In genomic region chr12:32531216-32531615, GRCm38 (mm10) we compare ENCODE assay signal across 26 mouse cellular contexts.
"Had no signal": no experiment of that assay in that cellular context is flagged by ENCODE, and none has a peak within 500 bp of the region (broad histone marks: within the 10 kb centered on the region; RNA-seq: fewer than 3 reads in every experiment).

No protein-coding gene starts in this region.

- H3K4me3 ChIP-seq: embryonic facial prominence, embryonic 10.5 days; embryonic facial prominence, embryonic 12.5 days; embryonic facial prominence, embryonic 13.5 days; embryonic facial prominence, embryonic 15.5 days; erythroblast, embryonic 14.5 days; forebrain, embryonic 10.5 days; forebrain, embryonic 12.5 days; forebrain, embryonic 13.5 days; forebrain, embryonic 15.5 days; gastrocnemius, adult 2 months had no signal

- DNase-seq: cerebellum, adult 2 months; cerebellum, adult 8-10 months; cerebellum, adult 9-10 months; cerebellum, adult 9-11 months; cerebellum, postnatal 10 days; cerebellum, postnatal 14 days; cerebellum, postnatal 25 days; cerebellum, postnatal 36 days; embryo, embryonic 11 days; forebrain, postnatal 0 days; gastrocnemius, adult 2 months; gastrocnemius, postnatal 10 days; gastrocnemius, postnatal 14 days; gastrocnemius, postnatal 25 days; gastrocnemius, postnatal 36 days; heart, adult 11 months; heart, adult 18-20 months had no signal

- H3K27ac ChIP-seq: embryonic facial prominence, embryonic 10.5 days; embryonic facial prominence, embryonic 12.5 days; embryonic facial prominence, embryonic 13.5 days; embryonic facial prominence, embryonic 15.5 days; forebrain, embryonic 10.5 days; forebrain, embryonic 12.5 days; forebrain, embryonic 13.5 days; forebrain, embryonic 15.5 days; gastrocnemius, adult 2 months had no signal
